Mouse (Mus musculus): Measurements from ENCODE around the gene Tff3. TPM values are rescaled to one million over a fixed set of nuclear protein-coding genes. Genes with fewer than 3 reads are reported as not detected.

The Tff3 gene
- 7.1 and 8.7 TPM in 2 replicates for polyA plus RNA-seq (2015; fragmentation: Nextera tagmentation; extraction: Ambion mirVana)

- no peak for DNase-seq (ENCODE audit: low spot score)
Measured at GRCm38 (mm10) chr17:31129452-31129851, at the start of gene Tff3. Gene Tff3, minus strand, starts transcription at chr17:31129646.

GRCm38 (mm10) chr17:31176321-31176720 is 46.9 kb upstream of the Tff3 start:
- DNase-seq (ENCODE audit: low spot score), result peak; percentile 87

GRCm38 (mm10) chr17:31169796-31170195 is 40.4 kb upstream of the Tff3 start:
- DNase-seq (ENCODE audit: low spot score), result no peak

- DNase-seq (ENCODE audit: low spot score), result no peak
Measured at GRCm38 (mm10) chr17:31165127-31165526, 35.7 kb upstream of the Tff3 start, which contains the start of gene Tff1. Gene Tff1, minus strand, starts transcription at chr17:31165277.

- DNase-seq (ENCODE audit: low spot score), result peak; percentile 83
Measured at GRCm38 (mm10) chr17:31163821-31164220, 34.4 kb upstream of the Tff3 start.

- DNase-seq (ENCODE audit: low spot score), result no peak
Measured at GRCm38 (mm10) chr17:31162607-31163006, 33.2 kb upstream of the Tff3 start.

DNA sequence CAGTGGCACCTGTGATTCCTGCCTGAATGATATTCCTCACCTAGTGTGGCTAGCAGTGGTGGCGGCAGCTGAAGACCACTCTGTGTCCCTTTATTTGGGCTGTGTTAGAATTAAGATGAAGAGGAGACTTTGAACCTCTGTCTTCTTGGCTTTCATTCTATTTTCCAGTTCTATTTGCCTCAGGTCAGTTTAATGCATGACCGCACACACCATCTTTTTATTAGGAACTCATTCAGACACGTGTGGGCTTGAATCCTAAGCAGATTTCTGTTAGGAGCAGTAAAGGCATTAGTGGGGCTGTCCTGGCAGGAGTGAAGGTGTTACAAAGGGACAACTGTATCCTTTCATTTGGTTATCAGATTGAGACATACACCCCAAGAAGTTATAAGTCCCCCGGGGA is 30.8 kb upstream of the Tff3 start:
- no peak for DNase-seq (ENCODE audit: low spot score)

DNA sequence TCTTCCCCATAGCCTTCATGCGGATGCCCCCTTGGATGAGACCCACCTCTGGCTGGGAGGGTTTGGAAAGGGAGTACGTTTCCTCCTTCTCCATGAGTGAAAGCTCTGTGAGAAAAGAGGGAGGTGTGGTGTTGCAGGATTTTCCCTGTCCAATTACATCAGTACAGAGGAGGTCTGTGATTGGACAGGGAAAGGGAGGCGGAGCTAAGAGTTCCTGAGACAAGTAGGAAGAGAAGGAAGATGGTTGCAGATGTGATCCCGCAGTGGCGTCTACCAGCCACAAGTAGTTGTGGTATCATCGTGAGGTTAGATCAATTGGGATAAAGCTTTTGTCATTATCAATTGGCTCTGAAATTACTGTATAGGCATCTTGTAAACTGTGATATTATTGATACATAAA is 28.5 kb upstream of the Tff3 start:
- DNase-seq (ENCODE audit: low spot score), result no peak

- DNase-seq (ENCODE audit: low spot score), result peak; percentile 63
Measured at GRCm38 (mm10) chr17:31153785-31154184, 24.3 kb upstream of the Tff3 start.

- no peak for DNase-seq (ENCODE audit: low spot score)
Measured at GRCm38 (mm10) chr17:31152966-31153499, 23.6 kb upstream of the Tff3 start.

DNA sequence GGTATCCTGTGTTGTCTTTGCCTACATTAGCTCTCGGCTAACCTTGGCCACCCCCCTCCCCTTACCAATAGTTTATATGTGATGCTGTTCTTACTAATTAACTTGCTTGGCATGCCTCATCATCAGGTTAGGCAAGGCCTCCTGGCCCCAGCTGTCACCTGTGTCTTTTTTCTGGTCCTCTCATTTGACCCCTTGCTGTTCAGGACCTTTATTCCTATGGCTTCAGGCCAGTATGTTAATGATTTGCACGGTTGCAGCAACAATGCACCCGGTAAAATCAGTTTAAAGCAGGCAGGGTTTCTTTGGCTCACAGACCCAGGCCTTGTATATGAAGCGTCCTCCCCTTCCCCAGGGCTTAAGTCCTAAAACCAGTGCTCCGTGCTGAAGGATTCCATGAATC is 23.1 kb upstream of the Tff3 start:
- no peak for DNase-seq (ENCODE audit: low spot score)

DNA sequence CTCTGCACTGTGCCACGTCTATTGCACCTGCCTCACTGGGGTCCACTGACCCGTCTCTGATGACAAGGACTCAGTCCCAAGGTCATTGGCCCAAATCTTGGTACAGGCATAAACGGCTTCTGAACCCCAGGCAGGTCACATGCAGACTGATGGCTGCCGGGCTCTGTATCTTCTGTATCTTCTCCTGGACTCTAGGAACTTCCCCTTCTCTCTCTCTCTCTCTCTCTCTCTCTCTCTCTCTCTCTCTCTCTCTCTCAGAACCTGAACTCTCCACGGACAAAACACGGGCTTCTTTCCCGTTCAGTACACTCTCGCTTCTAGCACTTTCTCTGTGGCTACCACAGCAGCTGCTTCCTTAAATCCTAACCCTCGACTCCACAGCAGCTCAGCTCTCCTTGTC is 16.6 kb upstream of the Tff3 start:
- no peak for DNase-seq (ENCODE audit: low spot score)

- no peak for DNase-seq (ENCODE audit: low spot score)
Measured at GRCm38 (mm10) chr17:31144040-31145037, 14.9 kb upstream of the Tff3 start, which contains the start of gene Tff2. Gene Tff2, minus strand, starts transcription at chr17:31144282.

DNA sequence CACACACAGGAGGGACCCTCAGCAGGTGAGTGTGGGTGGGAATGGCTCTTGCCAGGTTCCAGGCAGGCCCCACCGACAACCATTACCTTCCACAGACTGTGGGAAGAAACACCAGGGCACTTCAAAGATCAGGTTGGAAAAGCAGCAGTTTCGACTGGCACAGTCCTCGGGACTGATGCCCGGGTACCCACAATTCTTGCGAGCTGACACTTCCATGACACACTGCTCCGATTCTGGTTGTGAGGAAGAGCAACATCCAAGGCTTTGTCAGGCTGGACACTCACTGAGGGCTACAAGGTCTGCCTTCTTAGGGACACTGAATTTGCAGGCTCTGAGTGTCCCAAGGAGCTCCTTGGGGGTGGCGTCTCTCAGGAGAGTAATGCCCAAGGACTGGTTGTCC is 12.7 kb upstream of the Tff3 start:
- no peak for DNase-seq (ENCODE audit: low spot score)

GRCm38 (mm10) chr17:31138398-31138797 is 9.0 kb upstream of the Tff3 start:
- peak; percentile 83 for DNase-seq (ENCODE audit: low spot score)

GRCm38 (mm10) chr17:31136821-31137220 is 7.4 kb upstream of the Tff3 start:
- DNase-seq (ENCODE audit: low spot score), result peak; percentile 15

GRCm38 (mm10) chr17:31136291-31136690 is 6.8 kb upstream of the Tff3 start:
- peak; percentile 59 for DNase-seq (ENCODE audit: low spot score)

- no peak for DNase-seq (ENCODE audit: low spot score)
Measured at GRCm38 (mm10) chr17:31134913-31135312, 5.5 kb upstream of the Tff3 start.

DNA sequence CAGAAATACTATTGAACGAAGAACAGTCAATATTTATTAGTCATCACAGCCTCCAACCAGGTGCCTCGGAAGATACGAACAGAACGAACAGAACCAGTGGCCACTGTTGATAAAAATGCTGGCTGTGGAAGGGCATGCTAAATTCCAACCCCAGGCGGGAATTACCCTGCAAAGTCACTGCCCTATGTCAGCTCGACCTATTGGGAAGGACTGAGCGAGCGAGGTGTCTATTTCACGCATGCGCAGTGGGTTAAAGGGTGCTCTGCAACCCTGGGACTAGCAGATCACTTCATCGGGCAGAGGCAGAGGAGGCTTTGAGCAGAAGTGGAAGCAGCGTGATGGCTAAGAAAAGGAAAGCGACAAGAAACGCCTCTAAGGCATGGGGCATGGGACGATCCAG is 4.3 kb upstream of the Tff3 start:
- DNase-seq (ENCODE audit: low spot score), result no peak

- no peak for DNase-seq (ENCODE audit: low spot score)
Measured at GRCm38 (mm10) chr17:31131269-31131821, 1.9 kb upstream of the Tff3 start.

DNA sequence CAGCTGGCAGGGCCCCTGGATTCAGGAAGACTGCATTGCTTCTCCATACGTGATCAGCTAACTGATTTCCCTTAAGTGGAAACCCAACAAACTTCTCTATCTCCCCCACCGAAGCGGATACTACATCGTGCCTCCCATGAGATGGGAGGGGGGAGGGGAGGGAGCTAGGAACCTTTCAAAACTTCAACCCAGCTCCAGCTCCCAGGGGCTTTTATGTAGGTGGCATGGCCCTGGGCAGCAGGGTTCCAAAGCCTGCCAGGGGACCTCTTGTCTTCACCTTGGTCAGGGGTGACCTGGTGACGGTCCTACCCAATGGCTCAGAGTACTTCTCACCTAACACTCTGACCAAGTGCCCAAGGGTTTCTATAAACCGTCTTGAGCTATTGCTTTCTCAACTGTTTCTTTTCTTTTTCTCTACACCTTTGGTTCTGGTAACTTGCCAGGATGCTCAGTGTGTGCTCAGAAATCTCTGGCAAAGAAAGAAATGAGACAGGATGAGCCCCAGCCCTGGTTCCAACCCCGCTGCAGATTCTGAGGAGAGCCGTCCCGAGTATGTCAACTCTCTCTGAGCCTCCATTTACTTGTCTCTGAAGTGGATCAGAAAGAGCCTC is 633 bp downstream of the Tff3 start:
- DNase-seq (ENCODE audit: low spot score), result no peak

Measured in thymus, postnatal 0 days (tissue).